Mouse (Mus musculus) thymus, adult 18-20 months (tissue): ENCODE data around the gene Gamt.
A peak's percentile ranks its signal among the peaks of the same experiment; 100 is the strongest.

Source experiments
- DNase-seq, 2 experiments: peaks; one replicate each; pipeline ENCODE4 v3.0.0; 2022; ENCODE audit warnings: mixed read lengths in 2 of 2

Gamt gene

DNA sequence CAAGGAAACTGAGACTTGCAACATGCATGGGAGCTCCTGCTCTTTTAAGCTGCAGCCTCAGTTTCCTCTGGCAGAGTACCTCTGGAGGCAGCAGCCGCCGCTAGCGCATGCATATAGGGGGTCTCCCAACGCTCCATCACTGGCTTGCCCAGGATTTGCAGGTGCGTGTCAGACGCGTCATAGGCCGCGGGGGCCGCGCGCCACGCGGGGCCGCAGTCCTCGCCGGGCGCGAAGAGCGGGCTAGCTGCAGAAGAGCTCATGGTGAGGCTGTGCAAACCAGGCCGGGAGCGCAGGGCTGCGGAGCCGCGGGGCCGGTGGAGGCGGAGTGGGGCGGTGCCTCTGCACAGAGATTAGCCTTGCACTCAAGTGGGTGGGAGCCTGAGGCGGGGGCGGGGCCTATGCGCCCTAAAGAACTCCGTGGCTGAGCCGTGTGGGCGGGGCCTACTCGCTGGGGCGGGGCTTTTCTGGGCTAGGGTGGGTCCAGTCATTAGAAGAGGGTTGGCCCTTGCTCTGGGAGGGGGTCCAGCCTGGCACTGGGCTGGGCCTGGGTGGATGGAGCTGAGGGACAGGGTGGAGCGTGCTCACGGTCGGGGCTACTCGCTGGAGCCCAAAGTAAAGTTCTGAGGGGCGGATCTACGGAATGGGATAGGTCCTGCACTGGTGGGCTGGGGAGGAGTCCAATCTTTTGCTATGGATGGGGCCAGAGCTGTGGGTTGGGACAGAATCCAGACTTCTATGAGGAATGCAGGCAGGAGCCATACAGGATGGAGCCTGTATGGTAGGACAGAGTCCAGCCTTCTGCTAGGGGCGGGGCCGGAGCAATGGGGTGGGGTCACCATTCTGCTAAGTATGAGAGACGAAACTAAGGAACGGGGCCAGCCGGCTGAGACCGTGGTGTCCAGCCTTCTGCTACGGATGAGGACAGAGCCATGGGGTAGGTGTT is at the start of gene Gamt, which contains the start of gene Dazap1:
Gamt (minus strand) TSS at position 371 of the 943 bp plus-strand sequence.
Dazap1 (plus strand) TSS at position 845 of the 943 bp plus-strand sequence.
- DNase-seq: peak; percentile 82 to 86

DNA sequence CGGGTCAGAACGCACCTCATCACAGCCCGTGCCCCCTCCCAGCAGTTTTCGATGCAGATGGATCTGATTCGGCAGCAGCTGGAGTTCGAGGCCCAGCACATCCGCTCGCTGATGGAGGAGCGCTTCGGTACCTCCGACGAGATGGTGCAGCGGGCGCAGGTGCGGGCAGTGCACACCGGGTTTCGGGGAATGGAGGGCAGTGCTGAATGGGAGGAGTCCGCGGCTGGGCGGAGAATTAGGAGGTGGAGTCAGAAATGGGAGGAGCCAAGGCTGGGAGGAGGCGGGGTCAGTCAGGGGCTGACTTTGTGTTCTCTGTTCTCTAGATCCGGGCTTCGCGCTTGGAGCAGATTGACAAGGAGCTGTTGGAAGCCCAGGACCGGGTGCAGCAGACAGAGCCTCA is 44.0 kb upstream of the Gamt start:
- DNase-seq: no peak

DNA sequence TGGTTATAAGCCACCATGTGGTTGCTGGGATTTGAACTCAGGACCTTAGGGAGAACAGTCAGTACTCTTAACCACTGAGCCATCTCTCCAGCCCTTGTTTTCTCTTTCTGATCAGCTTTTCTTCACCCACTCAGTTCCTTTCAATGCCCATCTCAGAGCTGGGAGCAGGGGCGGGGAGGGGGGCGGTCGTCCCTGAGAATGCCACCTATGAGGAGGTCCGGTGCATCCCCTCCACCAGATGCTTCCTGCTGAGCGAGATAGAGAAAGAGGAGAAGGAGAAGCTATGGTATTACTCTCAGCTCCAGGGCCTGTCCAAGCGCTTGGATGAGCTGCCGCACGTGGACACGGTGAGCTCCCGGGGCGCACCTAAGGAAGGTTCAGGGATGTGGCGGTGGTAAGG is 43.6 kb upstream of the Gamt start:
- DNase-seq: no peak

DNA sequence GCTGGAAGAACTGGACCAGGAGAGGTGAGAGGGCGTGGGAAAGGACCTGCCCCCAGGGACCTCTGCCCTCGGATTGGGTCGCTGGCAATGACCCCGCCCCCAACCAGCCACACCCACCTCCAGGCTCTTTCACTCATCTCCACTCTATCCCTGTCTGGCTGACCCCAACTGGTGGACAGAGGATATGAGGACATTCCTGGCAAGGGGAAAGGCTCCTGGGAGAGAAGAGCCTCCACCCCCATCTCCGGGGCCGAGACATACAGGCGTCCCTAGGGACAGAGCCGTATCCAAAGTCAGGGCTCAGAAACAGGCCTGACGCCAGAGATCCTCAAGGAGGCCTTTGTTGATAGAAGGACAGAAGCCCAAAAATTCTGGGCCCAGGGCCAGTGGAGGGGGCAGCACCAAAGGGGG is 41.7 kb upstream of the Gamt start:
- no peak for DNase-seq

DNA sequence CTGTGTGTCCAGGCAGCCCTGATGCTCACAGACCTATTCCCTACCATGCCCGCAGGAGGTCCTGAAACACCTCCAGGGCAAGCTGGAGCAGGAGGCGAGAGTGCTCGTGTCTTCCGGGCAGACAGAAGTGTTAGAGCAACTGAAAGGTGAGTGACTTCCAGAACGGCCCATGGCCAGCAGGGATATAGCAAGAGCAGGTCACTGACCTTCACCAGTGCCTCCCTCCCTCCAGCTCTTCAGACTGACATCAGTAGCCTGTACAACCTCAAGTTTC is 41.2 kb upstream of the Gamt start:
- no peak for DNase-seq

DNA sequence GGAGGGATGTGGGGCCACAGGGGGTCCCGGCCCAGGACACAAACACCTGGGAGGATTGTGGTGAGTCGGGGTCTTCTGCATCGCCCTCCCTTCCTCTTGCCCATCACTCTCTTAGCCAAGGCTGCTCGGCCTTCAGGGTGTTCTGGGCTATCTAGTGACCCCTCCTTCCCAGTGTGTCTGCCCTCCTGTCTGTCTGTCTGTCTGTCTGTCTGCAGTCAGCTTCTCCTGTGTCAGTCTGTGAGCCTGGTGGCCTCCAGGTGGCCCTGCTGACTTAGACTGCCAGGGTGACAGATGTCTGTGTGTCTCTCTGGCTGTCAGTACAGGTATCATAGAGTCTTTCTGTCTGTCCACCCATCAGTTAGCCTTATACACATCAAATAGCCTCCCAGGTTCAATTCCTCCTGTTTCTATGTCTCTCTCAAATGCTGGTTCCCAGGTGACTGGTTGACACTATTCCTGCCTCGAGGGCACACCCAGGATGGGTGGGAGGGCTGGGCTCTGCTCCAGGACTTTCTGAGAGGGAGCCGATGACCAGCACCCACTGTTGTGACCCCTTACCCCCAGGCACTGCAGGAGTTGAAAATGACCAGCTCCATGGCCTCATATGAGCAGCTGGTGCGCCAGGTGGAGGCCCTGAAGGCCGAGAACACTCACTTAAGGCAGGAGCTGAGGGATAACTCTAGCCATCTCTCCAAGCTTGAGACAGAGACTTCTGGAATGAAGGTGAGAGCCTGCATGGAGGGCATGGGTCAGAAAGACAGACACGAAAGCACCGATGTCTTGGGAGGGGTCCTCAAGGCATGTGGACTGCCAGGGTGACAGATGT is 40.7 kb upstream of the Gamt start:
- DNase-seq: no peak

DNA sequence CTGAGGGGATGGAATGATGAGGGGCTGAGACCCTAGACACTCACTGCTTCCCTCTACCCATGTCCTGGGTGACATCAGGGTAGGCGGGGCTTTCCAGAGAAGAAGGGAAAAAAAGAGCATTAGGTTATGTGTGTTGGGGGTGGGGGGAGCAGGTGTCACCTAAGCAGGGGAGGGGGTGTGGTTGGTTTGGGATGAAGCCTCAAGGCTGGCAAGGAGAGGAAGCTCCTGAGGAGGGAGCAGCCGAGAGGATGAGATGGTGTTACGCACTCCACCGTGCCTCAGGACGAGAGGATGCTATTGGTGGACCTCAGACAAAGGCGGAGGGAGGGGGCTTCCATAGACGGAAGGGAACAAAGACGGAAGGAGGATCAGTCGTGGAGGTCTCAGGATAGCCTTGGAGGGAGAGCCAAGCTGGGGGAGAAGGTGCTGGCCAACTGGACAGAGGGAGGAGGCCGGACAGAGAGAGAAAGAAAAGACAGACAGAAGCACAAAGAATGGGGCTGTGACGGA is 39.9 kb upstream of the Gamt start:
- no peak for DNase-seq

DNA sequence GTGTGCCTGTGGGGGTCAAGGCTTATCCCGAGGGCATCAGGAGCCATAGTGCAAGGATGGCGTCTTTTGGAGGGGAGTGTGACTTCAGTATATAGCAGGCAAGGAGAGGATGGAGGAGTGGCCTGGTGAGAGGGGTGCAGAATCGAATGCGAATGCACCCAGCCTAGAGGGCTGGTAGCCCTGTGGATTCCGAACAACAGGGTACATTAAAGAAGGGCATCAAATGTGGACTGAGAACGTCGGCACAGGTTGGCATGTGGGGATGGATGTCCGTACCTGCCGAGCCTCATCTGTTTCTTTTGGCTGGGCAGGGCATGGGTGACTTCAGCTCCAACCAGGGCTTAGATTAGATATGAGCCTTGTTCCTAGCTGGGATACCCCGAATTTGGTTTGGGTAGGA is 39.0 kb upstream of the Gamt start:
- no peak for DNase-seq

DNA sequence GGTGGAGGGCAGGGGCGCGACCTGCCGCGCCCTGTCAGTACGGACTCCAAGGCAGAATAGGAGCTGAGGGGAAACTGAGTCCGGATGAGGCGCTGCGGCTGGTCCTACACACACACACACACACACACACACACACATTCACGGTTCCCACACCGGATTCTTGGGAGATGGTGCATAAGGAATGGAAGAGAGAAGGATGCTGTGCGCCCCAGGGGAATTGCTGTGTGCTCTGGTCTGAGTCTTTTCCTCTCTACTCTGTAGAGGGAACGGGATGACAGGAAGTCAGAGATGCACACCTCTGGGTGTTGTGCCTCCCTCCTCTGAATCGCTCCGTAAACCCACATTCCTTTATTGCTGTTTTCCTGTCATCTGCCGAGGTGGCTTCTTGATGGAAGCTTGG is 38.5 kb upstream of the Gamt start:
- DNase-seq: no peak

DNA sequence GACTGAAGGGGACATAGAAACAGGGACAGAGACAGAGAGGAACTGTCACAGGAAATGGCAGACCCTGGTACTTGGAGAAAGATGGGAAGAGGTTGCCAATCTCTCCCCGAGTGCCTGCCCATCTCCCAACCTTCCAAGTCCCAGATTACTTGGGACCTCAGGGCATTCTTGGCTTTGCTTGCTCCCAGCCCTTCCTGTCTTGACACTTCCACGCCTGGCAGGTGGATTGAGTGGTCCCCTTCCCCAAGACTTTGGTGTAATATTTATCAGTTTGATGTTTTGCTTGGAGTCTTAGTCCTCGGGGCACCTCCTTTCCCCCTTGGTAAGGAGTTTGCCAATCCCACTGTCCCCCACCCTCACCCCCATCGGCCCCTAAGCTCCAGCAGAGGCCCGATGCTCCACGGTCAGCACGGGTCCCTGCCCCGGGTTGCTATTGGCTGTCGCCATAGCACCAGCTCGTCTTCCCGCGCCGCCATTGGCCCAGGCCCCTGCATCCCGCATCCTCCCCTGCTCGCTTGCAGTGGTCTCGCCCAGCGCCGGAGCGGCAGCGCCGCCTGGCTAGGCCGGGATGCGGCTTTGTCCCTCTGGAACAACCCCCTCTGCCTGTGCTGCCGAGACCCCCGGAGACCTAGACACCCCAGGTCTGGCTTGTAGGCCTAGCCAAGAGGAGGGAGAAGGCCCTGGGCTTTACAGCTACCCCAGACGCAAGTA is 37.9 kb upstream of the Gamt start:
- DNase-seq: no peak

DNA sequence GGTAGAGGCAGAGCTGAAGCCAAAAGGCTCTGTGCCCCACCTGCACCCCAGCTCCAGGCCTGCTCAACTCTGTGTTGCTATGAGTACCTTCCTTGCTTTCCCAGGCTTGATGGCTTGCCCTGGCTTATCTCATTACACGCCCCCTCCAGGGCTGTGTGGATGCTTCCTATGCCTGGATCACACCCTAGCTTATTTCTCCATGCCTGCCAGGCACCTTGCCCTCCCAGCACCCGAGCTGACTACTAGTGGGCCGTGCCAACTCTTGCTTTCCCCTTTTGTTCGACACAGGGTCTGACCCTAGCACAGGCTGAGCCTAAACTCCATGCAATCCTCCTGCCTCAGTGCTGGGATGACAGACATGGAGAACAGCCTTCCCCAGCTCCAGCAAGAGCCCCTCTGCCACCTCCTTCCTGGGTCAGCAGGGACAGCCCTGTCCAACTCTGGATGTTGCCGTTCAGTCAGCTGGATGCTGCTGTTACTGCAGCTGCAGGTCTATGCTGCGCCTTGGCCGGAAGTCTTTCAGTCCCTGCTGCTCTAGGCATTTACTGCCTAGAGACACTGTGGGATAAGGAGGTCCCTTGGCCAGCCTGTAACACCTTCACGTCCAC is 36.8 kb upstream of the Gamt start:
- DNase-seq: no peak

DNA sequence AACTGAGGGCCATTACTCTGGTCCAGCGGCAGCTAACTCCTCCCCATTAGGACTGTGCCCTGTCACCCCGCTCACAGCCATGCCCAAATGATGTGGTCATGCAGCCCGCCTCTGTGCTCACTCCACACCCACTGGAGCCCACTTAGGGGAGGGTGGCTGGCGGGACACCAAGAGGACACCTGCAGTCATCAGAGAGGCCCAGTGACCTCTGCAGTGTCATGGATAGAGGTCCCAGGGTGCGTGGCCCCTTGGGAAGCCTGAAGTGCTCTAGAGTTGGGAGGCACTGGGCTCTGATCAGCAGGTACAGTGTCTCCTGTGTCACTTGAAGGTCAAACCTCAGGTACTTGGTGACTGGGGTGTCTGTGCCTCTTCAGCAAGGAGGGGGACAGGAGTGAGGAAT is 36.0 kb upstream of the Gamt start:
- DNase-seq: no peak

DNA sequence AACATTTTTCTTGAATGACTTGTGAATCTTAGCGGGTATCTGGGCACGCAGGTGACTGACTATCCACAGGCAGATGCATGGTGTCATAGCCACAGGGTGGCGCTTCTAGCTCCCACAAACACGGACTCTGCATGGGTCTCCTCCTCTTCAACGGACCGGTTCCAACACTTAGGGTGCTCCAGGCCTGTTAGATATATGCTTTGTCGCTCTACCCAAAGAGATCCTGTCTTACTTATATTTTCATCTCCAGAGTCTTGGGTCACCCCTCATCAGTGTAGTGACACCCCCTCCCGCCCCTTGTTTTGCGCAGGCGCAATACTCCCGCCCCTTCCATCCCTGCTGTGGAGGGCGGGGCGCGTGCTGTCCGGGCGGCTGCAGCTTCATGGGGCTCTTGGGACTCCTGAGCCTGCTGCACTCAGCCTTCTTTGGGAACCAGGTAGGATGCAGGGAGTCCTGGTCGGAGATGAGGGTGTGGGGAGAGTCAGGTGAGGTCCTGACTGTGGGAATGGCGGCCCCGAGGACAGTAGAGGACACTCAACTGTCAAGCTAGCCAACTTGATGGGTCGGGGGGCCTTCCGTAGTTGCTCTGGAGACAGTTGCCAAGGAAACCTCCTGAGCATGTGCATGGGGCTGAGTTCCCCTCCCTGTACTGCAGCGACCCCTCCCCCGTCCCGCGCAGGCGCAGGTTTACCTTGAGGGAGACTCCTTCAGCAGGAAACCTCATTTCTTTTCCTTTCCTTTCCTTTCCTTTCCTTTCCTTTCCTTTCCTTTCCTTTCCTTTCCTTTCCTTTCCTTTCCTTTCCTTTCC is 35.0 kb upstream of the Gamt start, which contains the start of gene Apc2:
Apc2 (plus strand) TSS at position 360 of the 808 bp plus-strand sequence.
- peak; percentile 37 to 47 for DNase-seq

DNA sequence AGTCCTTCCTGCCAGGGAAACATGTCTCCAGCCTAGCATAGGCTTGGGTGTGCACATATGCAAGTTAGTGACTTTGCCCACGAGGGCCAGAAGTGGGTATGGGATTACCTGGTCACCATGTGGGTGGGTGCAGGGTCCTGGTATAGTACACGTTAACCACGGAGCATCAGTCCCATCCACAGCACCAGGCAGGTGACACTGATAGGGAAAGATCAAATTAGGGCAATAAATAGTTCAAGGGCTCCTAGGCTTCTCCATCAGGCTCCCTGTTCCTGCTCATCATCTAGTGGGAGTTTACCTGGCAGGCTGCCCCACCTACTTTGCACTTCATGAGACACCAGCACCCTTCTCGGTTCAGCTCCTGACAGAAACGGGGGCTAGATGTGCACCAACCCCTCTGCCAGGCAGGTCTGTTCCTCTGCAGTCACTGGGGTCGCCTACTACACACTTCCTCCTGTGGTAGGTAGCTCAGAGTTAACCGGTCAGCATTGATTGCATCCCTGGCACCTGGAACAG is 34.0 kb upstream of the Gamt start:
- no peak for DNase-seq

DNA sequence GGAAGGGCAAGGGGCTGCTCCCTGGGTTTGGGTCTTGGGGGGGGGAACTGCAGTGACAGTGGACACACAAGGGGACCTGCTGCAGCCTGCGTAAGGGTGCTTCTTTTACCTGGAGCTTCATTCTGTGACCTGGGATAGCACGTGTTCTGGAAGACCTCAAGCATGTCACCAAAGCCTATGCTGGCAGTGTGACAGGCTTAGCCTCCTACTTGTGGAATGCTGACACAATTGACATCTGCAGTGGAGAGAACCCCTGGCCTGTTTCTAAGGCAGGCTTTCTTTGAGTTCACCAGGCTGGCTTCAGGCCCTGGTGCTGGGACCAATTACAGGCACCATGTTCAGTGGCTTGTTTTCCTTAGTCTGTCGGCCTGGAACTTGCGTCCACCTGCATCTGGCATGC is 33.5 kb upstream of the Gamt start:
- DNase-seq: no peak

DNA sequence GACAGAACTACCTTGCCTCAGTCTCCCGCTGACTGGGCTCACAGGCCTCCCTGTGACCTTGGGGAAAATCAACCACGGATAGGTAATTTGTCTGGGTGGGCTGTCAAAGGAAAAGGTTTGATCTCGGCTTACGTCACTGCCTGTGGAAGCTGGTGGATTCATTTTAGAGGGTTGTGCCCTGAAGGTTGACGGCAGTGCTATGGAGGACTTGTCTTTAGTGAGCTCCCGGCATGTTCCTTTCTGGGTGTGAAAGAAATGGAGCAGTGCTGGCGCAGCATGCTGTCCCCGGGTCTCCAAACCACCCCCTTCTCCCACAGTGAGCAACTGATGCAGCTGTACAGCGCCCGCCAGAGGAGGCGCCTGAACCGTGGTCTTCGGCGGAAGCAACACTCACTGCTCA is 32.5 kb upstream of the Gamt start:
- DNase-seq: no peak

DNA sequence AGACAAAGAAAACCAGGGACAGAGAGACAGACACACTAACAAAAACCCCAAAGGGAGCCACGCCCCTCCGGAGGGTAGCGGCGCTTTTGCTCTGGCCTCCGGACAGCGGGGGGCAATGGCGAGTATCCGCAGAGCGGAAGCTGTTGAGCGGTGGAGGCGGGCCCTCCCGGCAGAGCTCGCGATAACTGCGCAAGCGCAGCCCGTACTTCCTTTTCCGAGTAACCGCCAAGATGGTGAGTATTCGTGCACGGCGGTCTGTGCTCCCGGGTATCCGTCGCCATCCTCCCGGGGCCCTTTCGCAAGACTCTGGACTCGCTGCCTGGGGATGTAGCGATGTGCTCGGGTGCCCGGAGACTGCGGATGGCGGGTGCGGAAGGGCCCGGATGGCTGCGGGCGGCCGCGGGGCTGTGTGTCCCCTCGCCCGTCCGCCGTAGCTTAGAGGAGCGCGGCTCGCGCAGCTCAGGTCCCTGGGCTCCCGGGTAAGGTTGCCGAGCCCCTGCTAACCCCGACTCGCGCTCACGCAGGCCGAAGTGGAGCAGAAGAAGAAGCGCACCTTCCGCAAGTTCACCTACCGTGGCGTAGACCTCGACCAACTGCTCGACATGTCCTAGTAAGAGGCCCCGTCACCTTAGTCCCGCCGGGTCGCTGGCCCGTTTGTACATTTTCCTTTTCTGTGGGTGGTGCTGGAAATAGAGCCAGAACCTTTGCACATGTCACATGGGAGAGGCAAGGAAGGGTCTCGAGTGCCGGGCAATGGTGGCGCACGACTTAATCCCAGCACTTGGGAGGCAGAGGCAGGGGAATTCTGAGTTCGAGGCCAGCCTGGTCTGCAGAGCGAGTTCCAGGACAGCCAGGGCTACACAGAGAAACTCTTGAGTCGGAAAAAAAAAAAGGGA is 31.7 kb upstream of the Gamt start, which contains the start of gene Rps15:
Rps15 (plus strand) TSS at position 203 of the 896 bp plus-strand sequence.
- peak; percentile 88 to 89 for DNase-seq

DNA sequence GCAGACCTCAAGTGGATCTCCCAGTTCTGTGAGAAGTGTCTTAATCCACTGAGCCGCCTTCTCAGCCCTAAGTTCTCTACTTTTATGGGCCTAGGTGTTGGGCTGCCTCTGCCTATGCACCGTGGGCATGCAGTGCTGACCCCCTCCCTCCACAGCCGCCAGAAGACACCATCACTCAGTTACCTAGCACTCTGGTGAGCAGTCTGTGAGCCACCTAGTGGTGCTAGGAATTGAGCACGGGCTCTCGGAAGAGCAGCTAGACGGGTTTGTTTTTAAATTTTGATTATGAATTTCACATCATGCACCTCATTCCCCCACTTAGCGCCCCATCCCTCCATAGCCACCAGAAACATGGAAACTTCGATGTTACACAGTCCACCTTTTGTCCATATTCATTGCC is 27.8 kb upstream of the Gamt start:
- no peak for DNase-seq

DNA sequence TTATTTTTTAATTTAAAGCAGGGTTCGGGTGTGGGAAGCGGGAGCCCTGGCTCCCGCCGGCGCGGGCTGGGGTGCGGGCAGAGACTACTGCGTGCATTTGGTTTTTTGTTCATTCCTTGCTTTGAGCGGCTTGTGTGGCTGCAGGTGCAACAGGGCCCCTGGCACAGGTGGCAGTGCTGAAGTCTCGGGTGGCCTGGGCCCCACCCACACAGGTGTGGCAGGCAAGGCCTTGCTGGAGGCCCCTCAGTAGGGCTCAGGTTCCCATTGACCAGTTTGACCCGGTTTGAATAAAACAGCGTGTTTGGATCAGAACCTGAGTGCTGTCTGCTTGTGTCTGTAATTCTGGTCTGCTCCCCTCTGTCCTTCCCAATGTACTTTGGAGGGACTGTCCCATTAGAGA is 27.3 kb upstream of the Gamt start:
- no peak for DNase-seq
